Mouse (Mus musculus) thymus, postnatal 25 days (tissue): ENCODE measurements around the gene Arid3c.

Source experiments
- DNase-seq: peaks from one replicate; pipeline ENCODE4 v3.0.0; 2022

Arid3c gene

GRCm38 (mm10) chr4:41676248-41677005, 54.5 kb downstream of the Arid3c start:
- no peak for DNase-seq
